ENCODE assay signal across 10 mouse cellular contexts in genomic region chr1:39772401-39773095, GRCm38 (mm10). TPM values are rescaled to one million over a fixed set of nuclear protein-coding genes. Genes with fewer than 3 reads are reported as not detected.
DNase-seq lines count a peak whose midpoint lies in the region; ATAC-seq lines count a peak whose summit lies in the region.
"Had no signal": no experiment of that assay in that cellular context is flagged by ENCODE, and none has a peak within 500 bp of the region (broad histone marks: within the 10 kb centered on the region; RNA-seq: fewer than 3 reads in every experiment).

No protein-coding gene starts in this region.

- H3K9ac ChIP-seq in intestine, embryonic 16.5 days (ENCODE audit: low read depth, low read length) = 0 out of 2 replicates have a peak overlapping the region, but pooled peaks have one; percentile 15
- H3K9ac ChIP-seq in intestine, embryonic 15.5 days = no peak overlapping the region
- H3K9ac ChIP-seq in embryonic facial prominence, embryonic 15.5 days = 0 out of 2 replicates have a peak overlapping the region, but pooled peaks have one; percentile 15
- H3K9ac ChIP-seq in liver, embryonic 11.5 days (ENCODE audit: low read depth, low read length) = no peak overlapping the region
- no peak overlapping the region for H3K9ac ChIP-seq in neural tube, embryonic 14.5 days (replicated peaks; ENCODE audit: low read depth, low read length)

- no peaks in the 10 kb centered on the region for H3K36me3 ChIP-seq in intestine, embryonic 16.5 days (ENCODE audit: control insufficient read depth, insufficient read depth, low read length)
- no peaks in the 10 kb centered on the region for H3K36me3 ChIP-seq in intestine, embryonic 15.5 days
- no peaks in the 10 kb centered on the region for H3K36me3 ChIP-seq in embryonic facial prominence, embryonic 15.5 days
- H3K36me3 ChIP-seq in liver, embryonic 11.5 days (ENCODE audit: control insufficient read depth, insufficient read depth, low read length) = no peaks in the 10 kb centered on the region
- H3K36me3 ChIP-seq in neural tube, embryonic 14.5 days (ENCODE audit: control insufficient read depth, insufficient read depth, low read length) = no peaks in the 10 kb centered on the region

- 27% methylated on average over 3 of the region's 3 CpGs for WGBS in intestine, embryonic 16.5 days
- whole genome bisulfite sequencing in intestine, embryonic 15.5 days = 21% methylated on average over 3 of the region's 3 CpGs
- 29% methylated on average over 3 of the region's 3 CpGs for WGBS in embryonic facial prominence, embryonic 15.5 days
- WGBS in liver, embryonic 11.5 days = 44% methylated on average over 3 of the region's 3 CpGs
- WGBS in neural tube, embryonic 14.5 days = 27% methylated on average over 3 of the region's 3 CpGs

- no peaks in the 10 kb centered on the region for H3K27me3 ChIP-seq in intestine, embryonic 16.5 days (replicated peaks; ENCODE audit: control insufficient read depth, insufficient read depth, low read length)
- no peaks in the 10 kb centered on the region for H3K27me3 ChIP-seq in intestine, embryonic 15.5 days (replicated peaks)
- H3K27me3 ChIP-seq in embryonic facial prominence, embryonic 15.5 days = no peaks in the 10 kb centered on the region
- H3K27me3 ChIP-seq in liver, embryonic 11.5 days (replicated peaks; ENCODE audit: control insufficient read depth, insufficient read depth, low read length) = no peaks in the 10 kb centered on the region
- H3K27me3 ChIP-seq in neural tube, embryonic 14.5 days (ENCODE audit: control insufficient read depth, insufficient read depth, low read length) = no peaks in the 10 kb centered on the region
- H3K27me3 ChIP-seq: CH12.LX had no signal

- H3K27ac ChIP-seq in intestine, embryonic 16.5 days (ENCODE audit: low read length) = no peak overlapping the region
- no peak overlapping the region for H3K27ac ChIP-seq in intestine, embryonic 15.5 days
- no peak overlapping the region for H3K27ac ChIP-seq in embryonic facial prominence, embryonic 15.5 days (replicated peaks)
- 0 out of 2 replicates have a peak overlapping the region, but pooled peaks have one; percentile 33 for H3K27ac ChIP-seq in liver, embryonic 11.5 days (ENCODE audit: low read depth, low read length)
- H3K27ac ChIP-seq in neural tube, embryonic 14.5 days (ENCODE audit: low read depth, low read length) = no peak overlapping the region

- ATAC-seq in intestine, embryonic 16.5 days = no peak
- ATAC-seq in intestine, embryonic 15.5 days = no peak
- peak; percentile 63 for ATAC-seq in embryonic facial prominence, embryonic 15.5 days (ENCODE audit: insufficient number of reproducible peaks, low FRiP score, low TSS enrichment, low read depth)
- ATAC-seq in liver, embryonic 11.5 days (replicated peaks; ENCODE audit: low FRiP score) = peak; percentile 71
- ATAC-seq in neural tube, embryonic 14.5 days (ENCODE audit: low read depth) = peak; percentile 48; the same call in 1 of the 2 replicates

- no peak overlapping the region for H3K4me2 ChIP-seq in intestine, embryonic 16.5 days (ENCODE audit: low read depth, low read length)
- no peak overlapping the region for H3K4me2 ChIP-seq in intestine, embryonic 15.5 days (replicated peaks)
- H3K4me2 ChIP-seq in embryonic facial prominence, embryonic 15.5 days (replicated peaks) = no peak overlapping the region
- H3K4me2 ChIP-seq in liver, embryonic 11.5 days = no peak overlapping the region
- H3K4me2 ChIP-seq in neural tube, embryonic 14.5 days (ENCODE audit: low read depth, low read length) = no peak overlapping the region

- H3K4me3 ChIP-seq in intestine, embryonic 16.5 days (ENCODE audit: low read length) = no peak overlapping the region
- no peak overlapping the region for H3K4me3 ChIP-seq in intestine, embryonic 15.5 days (replicated peaks)
- H3K4me3 ChIP-seq in embryonic facial prominence, embryonic 15.5 days (replicated peaks) = no peak overlapping the region
- H3K4me3 ChIP-seq in liver, embryonic 11.5 days (ENCODE audit: low read depth, low read length) = no peak overlapping the region
- H3K4me3 ChIP-seq in neural tube, embryonic 14.5 days (ENCODE audit: low read depth, low read length) = no peak overlapping the region

- no peaks in the 10 kb centered on the region for H3K4me1 ChIP-seq in intestine, embryonic 16.5 days (ENCODE audit: control insufficient read depth, insufficient read depth, low read length)
- peaks cover 5% of the 10 kb centered on the region; the same call in 1 of the 2 replicates for H3K4me1 ChIP-seq in intestine, embryonic 15.5 days (replicated peaks)
- no peaks in the 10 kb centered on the region for H3K4me1 ChIP-seq in embryonic facial prominence, embryonic 15.5 days
- H3K4me1 ChIP-seq in liver, embryonic 11.5 days (replicated peaks; ENCODE audit: control insufficient read depth, insufficient read depth, low read length) = peaks cover 6% of the 10 kb centered on the region
- 0 out of 2 replicates have a peak, but pooled peaks cover 3% of the 10 kb centered on the region for H3K4me1 ChIP-seq in neural tube, embryonic 14.5 days (ENCODE audit: control insufficient read depth, insufficient read depth, low read length)

- no peaks in the 10 kb centered on the region for H3K9me3 ChIP-seq in intestine, embryonic 16.5 days (ENCODE audit: control insufficient read depth, low read length)
- no peaks in the 10 kb centered on the region for H3K9me3 ChIP-seq in intestine, embryonic 15.5 days
- H3K9me3 ChIP-seq in embryonic facial prominence, embryonic 15.5 days (replicated peaks) = no peaks in the 10 kb centered on the region
- no peaks in the 10 kb centered on the region for H3K9me3 ChIP-seq in liver, embryonic 11.5 days (ENCODE audit: control insufficient read depth, low read length)
- no peaks in the 10 kb centered on the region for H3K9me3 ChIP-seq in neural tube, embryonic 14.5 days (ENCODE audit: control insufficient read depth, low read length)

- intact Hi-C loops in gastrocnemius, postnatal 36 days (cut with DNase I) = no loop called here

- DNase-seq in liver, embryonic 11.5 days (ENCODE audit: low spot score) = no peak
- DNase-seq in layer of hippocampus, postnatal 36 days = no peak
- DNase-seq in gastrocnemius, postnatal 36 days = no peak
- no peak for DNase-seq in frontal cortex, postnatal 14 days (ENCODE audit: low spot score in 2 of 2)

RNA-seq across cellular contexts. Expression of gene Gm3646, which starts 32.6 kb away (rescaled TPM):
- not detected in 2 replicates for polyA plus RNA-seq in intestine, embryonic 16.5 days (2015; fragmentation: Nextera tagmentation; extraction: Ambion mirVana)
- not detected in 2 replicates for polyA plus RNA-seq in intestine, embryonic 15.5 days (2015; fragmentation: Nextera tagmentation; extraction: Ambion mirVana)
- polyA plus RNA-seq in embryonic facial prominence, embryonic 15.5 days (2015; fragmentation: Nextera tagmentation; extraction: Ambion mirVana) = not detected in 2 replicates
- not detected in 2 replicates for polyA plus RNA-seq in liver, embryonic 11.5 days (2014; fragmentation: Nextera tagmentation; extraction: Ambion mirVana)
- polyA plus RNA-seq in neural tube, embryonic 14.5 days (2014; fragmentation: Nextera tagmentation; extraction: Ambion mirVana) = not detected in 2 replicates
- total RNA-seq in layer of hippocampus, postnatal 36 days (2021) = not detected
- 1 to 10 TPM; 1.3 to 1.9 TPM for total RNA-seq in gastrocnemius, postnatal 36 days (2021)
- total RNA-seq: CH12.LX had no signal
- polyA plus RNA-seq: neural tube, embryonic 11.5 days had no signal

RNA-seq across cellular contexts. Expression of gene Rfx8, which starts 51.8 kb away (rescaled TPM):
- 0.18 TPM in 1 of 2 replicates, not detected in the other for polyA plus RNA-seq in intestine, embryonic 16.5 days (2015; fragmentation: Nextera tagmentation; extraction: Ambion mirVana)
- 0.13 and 0.20 TPM in 2 replicates for polyA plus RNA-seq in intestine, embryonic 15.5 days (2015; fragmentation: Nextera tagmentation; extraction: Ambion mirVana)
- 3.2 and 3.7 TPM in 2 replicates for polyA plus RNA-seq in embryonic facial prominence, embryonic 15.5 days (2015; fragmentation: Nextera tagmentation; extraction: Ambion mirVana)
- 0.17 and 0.53 TPM in 2 replicates for polyA plus RNA-seq in liver, embryonic 11.5 days (2014; fragmentation: Nextera tagmentation; extraction: Ambion mirVana)
- 0.13 and 0.16 TPM in 2 replicates for polyA plus RNA-seq in neural tube, embryonic 14.5 days (2014; fragmentation: Nextera tagmentation; extraction: Ambion mirVana)
- total RNA-seq in layer of hippocampus, postnatal 36 days (2021) = under 1 TPM in 1 of 2 experiments, not detected in 1; 0.32 TPM
- not detected for total RNA-seq in gastrocnemius, postnatal 36 days (2021)
- total RNA-seq: CH12.LX had no signal

Comparison
In these comparisons a context has a peak if more than half of its experiments do, and no peak if none do; other contexts are left out.
1. H3K9ac ChIP-seq: peak in intestine, embryonic 16.5 days (single experiment) and embryonic facial prominence, embryonic 15.5 days (single experiment); none in intestine, embryonic 15.5 days (single experiment), liver, embryonic 11.5 days (single experiment) and neural tube, embryonic 14.5 days (single experiment).
2. ATAC-seq: peak in embryonic facial prominence, embryonic 15.5 days (single experiment), liver, embryonic 11.5 days (single experiment) and neural tube, embryonic 14.5 days (single experiment); none in intestine, embryonic 16.5 days (single experiment) and intestine, embryonic 15.5 days (single experiment).